Mouse (Mus musculus): Measurements from ENCODE around the gene Gm20388. TPM values are rescaled to one million over a fixed set of nuclear protein-coding genes. Genes with fewer than 3 reads are reported as not detected.

The Gm20388 gene
- polyA plus RNA-seq, 2 experiments, result 8.5 TPM; not detected in 1

DNA sequence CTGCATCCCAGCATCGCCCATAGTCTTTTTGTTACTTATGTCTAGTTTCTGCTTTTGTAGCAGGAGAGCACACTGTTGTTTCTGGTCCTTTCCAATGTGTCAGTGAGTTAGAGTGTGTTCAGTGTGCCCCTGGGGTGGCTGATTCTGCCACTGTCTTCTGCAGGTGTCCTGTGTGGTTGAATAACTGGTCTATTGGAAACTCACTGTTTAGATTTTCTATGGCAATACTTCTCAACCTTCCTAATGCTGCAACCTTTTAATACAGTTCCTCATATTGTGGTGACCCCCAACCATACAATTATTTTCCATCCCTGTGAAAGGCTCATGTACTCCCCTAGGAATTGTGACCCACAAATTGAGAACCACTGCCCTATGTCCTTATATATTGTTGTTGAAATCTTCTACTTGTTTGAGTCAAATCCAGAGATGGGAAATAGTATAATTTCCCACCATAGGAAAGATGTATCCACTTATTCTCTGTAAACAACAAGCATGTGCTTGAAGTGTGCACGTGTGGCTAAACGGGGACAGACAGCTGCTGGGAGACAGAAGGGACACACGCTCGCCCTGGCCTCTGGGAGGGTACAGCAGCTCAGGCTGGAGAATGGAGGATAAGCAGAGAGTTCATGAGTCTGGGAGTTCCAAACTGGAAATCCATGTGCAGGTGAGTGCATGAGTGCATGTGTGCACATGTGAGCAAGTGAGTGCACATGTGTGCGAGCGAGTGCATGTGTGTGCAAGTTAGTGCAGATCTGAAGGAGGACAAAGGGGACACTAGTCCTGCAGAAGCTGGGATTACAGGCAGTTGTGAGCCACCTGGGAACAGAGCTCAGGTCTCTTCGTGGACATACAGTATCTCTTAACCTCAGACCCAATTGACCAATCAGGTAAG is 1931.7 kb downstream of the Gm20388 start:
- no peaks in the 10 kb centered on the region; the same call in 1 of the 2 replicates for H3K36me3 ChIP-seq (replicated peaks; ENCODE audit: control insufficient read depth, insufficient read depth, low read depth)
- DNase-seq (ENCODE audit: low read depth in 3 of 3, low spot score in 3 of 3), result no peak
- H3K9me3 ChIP-seq (ENCODE audit: control insufficient read depth, low read length), result no peaks in the 10 kb centered on the region
- no peaks in the 10 kb centered on the region for H3K27me3 ChIP-seq (ENCODE audit: control insufficient read depth, insufficient read depth, low read length)
- TF ChIP-seq EP300 (IDR thresholded peaks at IDR 0.05; ENCODE audit: low read depth) (no peak), CTCF (IDR thresholded peaks at IDR 0.05; ENCODE audit: low read depth) (no peak)
- H3K4me2 ChIP-seq (ENCODE audit: low read depth), result no peak overlapping the region
- H3K9ac ChIP-seq (replicated peaks), result no peak overlapping the region
- 70% methylated on average over 8 of the region's 8 CpGs for WGBS (ENCODE audit: insufficient replicate concordance)
- no peaks in the 10 kb centered on the region for H3K4me1 ChIP-seq (replicated peaks; ENCODE audit: control insufficient read depth in 2 of 2, insufficient read depth in 2 of 2, low read length in 1 of 2)
- H3K27ac ChIP-seq, result no peak overlapping the region
- H3K4me3 ChIP-seq (ENCODE audit: insufficient read depth in 1 of 2, low read depth in 2 of 2, low read length in 2 of 2), result no peak overlapping the region
- ATAC-seq (ENCODE audit: insufficient read depth), result no peak

DNA sequence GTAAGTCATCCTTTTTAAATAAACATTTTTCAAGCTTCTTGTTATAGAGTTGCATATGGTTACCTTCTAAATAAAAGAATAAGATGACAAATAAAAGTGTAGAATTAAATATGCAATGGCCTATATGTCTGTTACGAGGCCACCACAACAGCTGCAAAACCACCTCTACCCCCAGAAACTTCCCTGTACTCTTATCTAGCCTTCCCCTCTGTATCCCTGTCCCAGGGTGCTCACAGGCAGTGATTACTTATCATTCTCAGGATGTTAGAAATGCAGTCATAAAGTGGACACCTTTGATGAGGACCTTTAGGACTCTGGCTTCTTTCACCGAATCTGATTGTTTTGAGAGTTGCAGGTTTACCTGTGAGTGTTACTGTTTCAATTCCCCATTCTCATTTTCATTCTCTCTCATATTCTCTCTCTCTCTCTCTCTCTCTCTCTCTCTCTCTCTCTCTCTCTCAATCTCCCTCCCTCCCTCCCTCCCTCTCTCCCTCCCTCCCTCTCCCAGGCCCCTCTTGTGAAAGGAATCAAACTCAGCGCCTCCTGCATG is 1932.6 kb downstream of the Gm20388 start:
- Histone ChIP-seq H3K4me1 (replicated peaks; ENCODE audit: control insufficient read depth in 2 of 2, insufficient read depth in 2 of 2, low read length in 1 of 2) (no peaks in the 10 kb centered on the region), H3K27ac (no peak overlapping the region), H3K4me2 (ENCODE audit: low read depth) (no peak overlapping the region), H3K27me3 (ENCODE audit: control insufficient read depth, insufficient read depth, low read length) (no peaks in the 10 kb centered on the region), H3K9me3 (ENCODE audit: control insufficient read depth, low read length) (no peaks in the 10 kb centered on the region), H3K4me3 (ENCODE audit: insufficient read depth in 1 of 2, low read depth in 2 of 2, low read length in 2 of 2) (no peak overlapping the region), H3K36me3 (replicated peaks; ENCODE audit: control insufficient read depth, insufficient read depth, low read depth) (no peaks in the 10 kb centered on the region; the same call in 1 of the 2 replicates), H3K9ac (replicated peaks) (no peak overlapping the region)
- TF ChIP-seq EP300 (IDR thresholded peaks at IDR 0.05; ENCODE audit: low read depth), result no peak
- TF ChIP-seq CTCF (IDR thresholded peaks at IDR 0.05; ENCODE audit: low read depth), result no peak
- DNase-seq (ENCODE audit: low read depth in 3 of 3, low spot score in 3 of 3), result no peak
- ATAC-seq (ENCODE audit: insufficient read depth), result no peak
- 49% methylated on average over 3 of the region's 3 CpGs for WGBS (ENCODE audit: insufficient replicate concordance)

DNA sequence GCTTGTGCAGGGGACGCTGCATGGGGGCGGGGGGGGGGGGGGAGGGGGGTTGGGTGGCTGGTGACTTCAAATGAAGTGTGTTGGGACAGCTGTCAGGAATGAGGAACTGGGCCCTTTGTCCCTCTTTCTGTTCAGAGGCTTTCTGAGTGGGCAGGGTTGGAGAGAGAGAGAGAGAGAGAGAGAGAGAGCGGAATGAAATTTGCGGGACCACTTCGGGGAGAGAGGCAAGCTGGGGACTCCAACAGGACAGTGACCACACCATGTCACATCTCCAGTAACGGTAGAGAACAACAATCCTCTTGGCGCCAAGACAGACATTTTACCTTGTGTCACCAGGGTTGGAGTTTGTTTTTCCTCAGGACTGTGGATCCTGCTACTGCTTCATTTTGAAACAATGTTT is 1934.1 kb downstream of the Gm20388 start:
- no peak overlapping the region for H3K9ac ChIP-seq (replicated peaks)
- no peaks in the 10 kb centered on the region for H3K4me1 ChIP-seq (replicated peaks; ENCODE audit: control insufficient read depth in 2 of 2, insufficient read depth in 2 of 2, low read length in 1 of 2)
- no peaks in the 10 kb centered on the region for H3K27me3 ChIP-seq (ENCODE audit: control insufficient read depth, insufficient read depth, low read length)
- no peak for DNase-seq (ENCODE audit: low read depth in 3 of 3, low spot score in 3 of 3)
- no peak overlapping the region for H3K4me3 ChIP-seq (ENCODE audit: insufficient read depth in 1 of 2, low read depth in 2 of 2, low read length in 2 of 2)
- WGBS (ENCODE audit: insufficient replicate concordance), result 56% methylated on average over 7 of the region's 7 CpGs
- ATAC-seq (ENCODE audit: insufficient read depth), result no peak
- no peak overlapping the region for H3K27ac ChIP-seq
- no peak for TF ChIP-seq EP300 (IDR thresholded peaks at IDR 0.05; ENCODE audit: low read depth)
- TF ChIP-seq CTCF (IDR thresholded peaks at IDR 0.05; ENCODE audit: low read depth), result no peak
- H3K36me3 ChIP-seq (replicated peaks; ENCODE audit: control insufficient read depth, insufficient read depth, low read depth), result no peaks in the 10 kb centered on the region; the same call in 1 of the 2 replicates
- no peak overlapping the region for H3K4me2 ChIP-seq (ENCODE audit: low read depth)
- H3K9me3 ChIP-seq (ENCODE audit: control insufficient read depth, low read length), result no peaks in the 10 kb centered on the region

DNA sequence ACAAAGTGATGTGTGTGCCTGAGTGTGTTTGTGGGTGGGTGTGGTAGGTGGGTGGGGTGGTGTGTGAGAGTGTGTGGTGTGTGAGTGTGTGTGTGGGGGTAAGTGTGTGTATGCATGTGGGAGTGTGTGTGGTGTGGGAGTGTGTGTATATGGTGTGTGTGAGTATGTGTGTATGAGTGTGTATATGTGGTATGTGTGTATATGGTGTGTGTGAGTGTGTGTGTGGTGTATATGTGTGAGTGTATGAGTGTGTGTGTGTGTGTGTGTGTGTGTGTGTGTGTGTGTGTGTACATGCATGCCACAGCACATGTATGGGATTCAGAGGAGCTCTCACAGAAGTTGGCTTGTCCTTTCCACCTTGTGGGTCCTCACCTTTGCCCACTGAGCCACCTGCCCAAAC is 1936.2 kb downstream of the Gm20388 start:
- Histone ChIP-seq H3K4me1 (replicated peaks; ENCODE audit: control insufficient read depth in 2 of 2, insufficient read depth in 2 of 2, low read length in 1 of 2) (peaks cover 12 to 16% of the 10 kb centered on the region in 2 experiments), H3K4me3 (ENCODE audit: insufficient read depth in 1 of 2, low read depth in 2 of 2, low read length in 2 of 2) (no peak overlapping the region), H3K4me2 (ENCODE audit: low read depth) (no peak overlapping the region), H3K27ac (no peak overlapping the region), H3K27me3 (ENCODE audit: control insufficient read depth, insufficient read depth, low read length) (no peaks in the 10 kb centered on the region), H3K9ac (replicated peaks) (no peak overlapping the region), H3K36me3 (replicated peaks; ENCODE audit: control insufficient read depth, insufficient read depth, low read depth) (no peaks in the 10 kb centered on the region), H3K9me3 (ENCODE audit: control insufficient read depth, low read length) (no peaks in the 10 kb centered on the region)
- DNase-seq (ENCODE audit: low read depth in 3 of 3, low spot score in 3 of 3), result no peak
- ATAC-seq (ENCODE audit: insufficient read depth), result no peak
- TF ChIP-seq EP300 (IDR thresholded peaks at IDR 0.05; ENCODE audit: low read depth) (no peak), CTCF (IDR thresholded peaks at IDR 0.05; ENCODE audit: low read depth) (no peak)

DNA sequence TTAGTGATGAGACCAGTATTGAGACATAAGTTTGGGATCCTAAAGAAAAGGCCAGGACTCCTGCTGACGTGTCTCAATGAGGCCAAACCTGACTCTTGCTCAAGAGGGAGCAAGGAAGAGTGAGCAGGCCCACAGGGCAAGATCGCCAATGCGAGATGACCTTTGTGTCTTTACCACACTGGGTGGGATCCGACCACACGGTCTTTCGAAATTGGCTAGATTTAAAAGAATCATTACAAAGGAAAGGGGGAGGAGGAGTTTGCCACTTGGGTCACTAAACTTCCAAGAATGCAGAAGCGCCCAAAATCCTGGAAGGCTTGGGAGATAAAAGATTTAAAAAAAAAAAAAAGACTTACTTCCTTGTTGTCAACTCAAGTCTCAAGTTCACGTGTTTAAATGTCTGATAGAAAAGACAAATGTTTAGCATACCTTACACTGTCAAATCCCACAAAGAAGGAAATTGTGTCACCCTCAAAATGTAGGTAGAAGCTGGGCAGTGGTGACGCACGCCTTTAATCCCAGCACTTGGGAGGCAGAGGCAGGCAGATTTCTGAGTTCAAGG is 1936.7 kb downstream of the Gm20388 start:
- H3K4me3 ChIP-seq (ENCODE audit: insufficient read depth in 1 of 2, low read depth in 2 of 2, low read length in 2 of 2), result no peak overlapping the region
- 51% methylated on average over 10 of the region's 10 CpGs for WGBS (ENCODE audit: insufficient replicate concordance)

More for the DNA sequence above, 1936.7 kb downstream of the Gm20388 start:
- no peak overlapping the region for H3K27ac ChIP-seq
- no peaks in the 10 kb centered on the region for H3K36me3 ChIP-seq (replicated peaks; ENCODE audit: control insufficient read depth, insufficient read depth, low read depth)
- no peaks in the 10 kb centered on the region for H3K27me3 ChIP-seq (ENCODE audit: control insufficient read depth, insufficient read depth, low read length)
- DNase-seq (ENCODE audit: low read depth in 3 of 3, low spot score in 3 of 3), result no peak
- H3K4me2 ChIP-seq (ENCODE audit: low read depth), result no peak overlapping the region
- no peak for ATAC-seq (ENCODE audit: insufficient read depth)
- peaks cover 16 to 21% of the 10 kb centered on the region in 2 experiments for H3K4me1 ChIP-seq (replicated peaks; ENCODE audit: control insufficient read depth in 2 of 2, insufficient read depth in 2 of 2, low read length in 1 of 2)
- TF ChIP-seq CTCF (IDR thresholded peaks at IDR 0.05; ENCODE audit: low read depth) (no peak), EP300 (IDR thresholded peaks at IDR 0.05; ENCODE audit: low read depth) (no peak)
- H3K9me3 ChIP-seq (ENCODE audit: control insufficient read depth, low read length), result no peaks in the 10 kb centered on the region
- H3K9ac ChIP-seq (replicated peaks), result no peak overlapping the region

Data from liver, embryonic 14.5 days (tissue).